Mouse (Mus musculus) CH12.LX (cell line): ENCODE measurements at regions not wholly inside any gene's neighbourhood (a gene's known extent, or its start where the extent isn't known, plus 50 kb on each side); places are given as distances from the start of the nearest gene placed in this dataset.

ENCODE experiments used
- CTCF ChIP-seq, 2 experiments: IDR thresholded peaks in 1 of 2; conservative IDR thresholded peaks in 1 of 2; 2 replicates each; pipeline ENCODE4 v1.5.1; 2011 to 2012; ENCODE audit warnings: low read depth in 2 of 2, low read length in 2 of 2, improper control_type of control experiment in 1 of 2, inconsistent platforms in 1 of 2, mild to moderate bottlenecking in 1 of 2, moderate library complexity in 1 of 2
- EP300 ChIP-seq: IDR thresholded peaks from 2 replicates; pipeline ENCODE4 v1.6.1; 2011; ENCODE audit warnings: low read length, improper control_type of control experiment
- GABPA ChIP-seq: IDR thresholded peaks from 2 replicates; pipeline ENCODE4 v1.6.1; 2012; ENCODE audit warnings: low read depth, low read length, improper control_type of control experiment, inconsistent platforms; ENCODE audit not compliant: insufficient replicate concordance
- KAT2A ChIP-seq: IDR thresholded peaks from 2 replicates; pipeline ENCODE4 v1.6.1; 2012; ENCODE audit warnings: low read length, improper control_type of control experiment, inconsistent platforms; ENCODE audit not compliant: insufficient replicate concordance
- MXI1 ChIP-seq: IDR thresholded peaks from 2 replicates; pipeline ENCODE4 v1.6.1; 2011; ENCODE audit warnings: mild to moderate bottlenecking, low read depth, low read length, improper control_type of control experiment
- POLR2A ChIP-seq: IDR thresholded peaks from 2 replicates; pipeline ENCODE4 v1.6.1; 2011; ENCODE audit warnings: low read depth, mild to moderate bottlenecking, improper control_type of control experiment, low read length
- SIN3A ChIP-seq: IDR thresholded peaks from 2 replicates; pipeline ENCODE4 v1.6.1; 2012; ENCODE audit warnings: low read length, improper control_type of control experiment, inconsistent platforms

DNA sequence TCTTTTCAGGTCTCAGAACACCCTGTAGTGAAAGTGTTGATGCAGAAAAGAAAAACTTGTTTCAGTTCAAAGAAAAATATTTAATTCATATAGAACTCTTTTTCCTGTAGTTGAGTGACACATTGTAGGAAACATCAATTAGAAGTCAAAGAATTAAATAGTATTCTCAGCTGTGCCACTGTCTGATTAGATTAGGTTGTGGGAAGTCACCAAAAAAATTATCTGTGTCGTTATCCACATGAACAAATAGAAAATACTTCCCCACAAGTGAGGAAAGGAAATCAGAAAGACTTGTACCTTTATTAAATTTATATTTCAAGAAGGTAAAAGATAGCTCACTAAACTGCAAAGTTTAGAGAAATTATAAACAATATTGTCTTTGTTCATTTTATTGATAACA lies 71.4 kb upstream of the Edil3 start:
- no peak for TF ChIP-seq GABPA
- no peak for TF ChIP-seq EP300
- no peak for TF ChIP-seq CTCF (conservative IDR thresholded peaks at IDR 0.05 in 1 of 2, IDR thresholded peaks at IDR 0.05 in 1 of 2; ENCODE audit: low read depth in 2 of 2, low read length in 2 of 2)
- TF ChIP-seq KAT2A, result no peak
- no peak for TF ChIP-seq POLR2A
- TF ChIP-seq MXI1, result no peak
- no peak for TF ChIP-seq SIN3A
